Mouse (Mus musculus) liver, embryonic 14.5 days (tissue): ENCODE measurements at regions not wholly inside any gene's neighbourhood (a gene's known extent, or its start where the extent isn't known, plus 50 kb on each side); places are given as distances from the start of the nearest gene placed in this dataset.

Experiments used
- CTCF ChIP-seq: IDR thresholded peaks from 2 replicates; pipeline ENCODE4 v1.5.1; 2016; ENCODE audit warnings: antibody characterized with exemption, low read depth, control low read depth
- EP300 ChIP-seq: IDR thresholded peaks from 2 replicates; pipeline ENCODE4 v1.6.1; 2016; ENCODE audit warnings: antibody characterized with exemption, low read depth

DNA sequence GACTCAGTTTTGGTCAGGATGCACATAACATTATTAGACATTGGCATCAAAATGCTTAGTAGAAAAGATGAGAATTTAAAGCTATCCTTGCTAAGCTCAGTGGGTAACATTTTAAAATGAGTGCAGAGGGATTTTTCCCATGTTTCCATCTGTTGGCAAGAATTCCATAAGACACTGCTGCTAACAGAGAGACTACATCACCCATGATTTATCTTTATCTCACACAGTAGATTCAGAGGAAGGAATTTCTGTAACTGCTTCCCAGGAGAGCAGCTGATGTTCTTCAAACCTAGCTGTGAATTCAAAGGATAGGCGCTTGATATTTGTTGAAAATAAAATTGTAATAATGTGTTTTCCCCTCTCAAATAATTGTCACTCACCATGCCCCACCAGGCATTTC is 71.7 kb upstream of the Rnf152 start:
- TF ChIP-seq CTCF, result no peak
- TF ChIP-seq EP300, result no peak
